Mouse (Mus musculus) limb, embryonic 13.5 days (tissue): Measurements from ENCODE around the gene Patj. TPM values are rescaled to one million over a fixed set of nuclear protein-coding genes. Genes with fewer than 3 reads are reported as not detected.
"Not testable (repeated sequence)": the region's sequence is repeated elsewhere in the genome, so short reads cannot be mapped to it uniquely, and the experiment has no call there.

Source experiments
- ATAC-seq: fragments of 200-750 bp; cut with Nextera tagmentation; 2 replicates; pipeline ENCODE4 v1.8.0; 2017; ENCODE audit warnings: low read depth, moderate number of reproducible peaks, moderate TSS enrichment; ENCODE audit not compliant: low FRiP score
- H3K27ac ChIP-seq: fragments of 300-500 bp; sonication (generic); 2 replicates; pipeline ENCODE4 v1.5.1; 2015; ENCODE audit warnings: inconsistent platforms, mild to moderate bottlenecking, moderate library complexity
- H3K27me3 ChIP-seq: fragments of 300-500 bp; sonication (generic); 2 replicates; pipeline ENCODE4 v1.6.1; 2015; ENCODE audit warnings: mild to moderate bottlenecking, inconsistent platforms
- H3K36me3 ChIP-seq: fragments of 300-500 bp; sonication (generic); 2 replicates; pipeline ENCODE4 v1.6.1; 2015; ENCODE audit warnings: inconsistent platforms, mild to moderate bottlenecking, moderate library complexity
- H3K4me1 ChIP-seq: fragments of 300-500 bp; sonication (generic); 2 replicates; pipeline ENCODE4 v1.6.1; 2015; ENCODE audit warnings: inconsistent platforms
- H3K4me2 ChIP-seq: fragments of 300-500 bp; sonication (generic); replicated peaks from 2 replicates; pipeline ENCODE4 v1.6.1; 2015; ENCODE audit warnings: inconsistent platforms, mild to moderate bottlenecking, moderate library complexity
- H3K4me3 ChIP-seq: fragments of 300-500 bp; sonication (generic); 2 replicates; pipeline ENCODE4 v1.5.1; 2015; ENCODE audit warnings: moderate library complexity, mild to moderate bottlenecking, inconsistent platforms
- H3K9ac ChIP-seq: fragments of 300-500 bp; sonication (generic); 2 replicates; pipeline ENCODE4 v1.6.1; 2015; ENCODE audit warnings: mild to moderate bottlenecking, inconsistent platforms
- H3K9me3 ChIP-seq: fragments of 300-500 bp; sonication (generic); 2 replicates; pipeline ENCODE4 v1.6.1; 2016; ENCODE audit warnings: inconsistent platforms
- WGBS: fragments of 180-500 bp; shearing (Covaris S2); methylation state at CpG from one replicate; pipeline ENCODE4 v1.1.7; 2015; 5-methylcytosine and 5-hydroxymethylcytosine counted together
- polyA plus RNA-seq: library from polyadenylated mRNA; unstranded; fragments of >200 nt; fragmentation: Nextera tagmentation; extraction: Ambion mirVana; gene quantifications from 2 replicates; pipeline ENCODE4 v1.2.1, GENCODE M21; 2015

Gene Patj
- polyA plus RNA-seq, 1 experiment from 2014 or later: 19.0 TPM

DNA sequence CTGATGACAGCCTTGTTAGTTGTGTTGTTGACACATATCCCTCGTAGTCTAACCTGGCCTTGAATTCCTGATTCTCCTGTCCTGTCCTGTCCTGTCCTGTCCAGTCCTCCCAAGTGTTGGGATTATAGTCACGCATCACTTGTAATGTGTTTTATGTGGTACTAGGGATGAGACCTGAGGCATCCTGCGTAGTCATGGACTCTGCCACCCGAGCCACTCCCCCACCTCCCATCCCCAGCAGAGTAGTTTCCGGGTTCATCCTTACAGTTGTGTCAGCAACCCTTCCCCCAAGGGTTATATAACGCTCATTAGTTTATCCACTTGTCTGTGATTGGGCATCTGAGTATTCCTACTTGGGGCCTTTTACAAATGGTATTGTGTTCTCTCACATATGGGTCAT is 8.8 kb downstream of the Patj start:
- Histone ChIP-seq H3K36me3 (peaks cover 8% of the 10 kb centered on the region), H3K9ac (no peak overlapping the region), H3K4me2 (no peak overlapping the region), H3K27ac (no peak overlapping the region), H3K9me3 (no peaks in the 10 kb centered on the region), H3K4me3 (no peak overlapping the region), H3K4me1 (peaks cover 7% of the 10 kb centered on the region), H3K27me3 (no peaks in the 10 kb centered on the region)
- 85% methylated on average over 6 of the region's 6 CpGs for WGBS
- ATAC-seq: no peak

- no peaks in the 10 kb centered on the region for H3K4me1 ChIP-seq
- H3K9ac ChIP-seq: no peak overlapping the region
- WGBS: 86% methylated on average over 4 of the region's 4 CpGs
- no peak overlapping the region for H3K4me3 ChIP-seq
- ATAC-seq: no peak
- no peak overlapping the region for H3K4me2 ChIP-seq
- H3K27me3 ChIP-seq: no peaks in the 10 kb centered on the region
- no peak overlapping the region for H3K27ac ChIP-seq
- H3K36me3 ChIP-seq: peaks cover 33% of the 10 kb centered on the region
- H3K9me3 ChIP-seq: no peaks in the 10 kb centered on the region
These were observed 12.9 kb downstream of the Patj start for GRCm38 (mm10) chr4:98408455-98408854.

DNA sequence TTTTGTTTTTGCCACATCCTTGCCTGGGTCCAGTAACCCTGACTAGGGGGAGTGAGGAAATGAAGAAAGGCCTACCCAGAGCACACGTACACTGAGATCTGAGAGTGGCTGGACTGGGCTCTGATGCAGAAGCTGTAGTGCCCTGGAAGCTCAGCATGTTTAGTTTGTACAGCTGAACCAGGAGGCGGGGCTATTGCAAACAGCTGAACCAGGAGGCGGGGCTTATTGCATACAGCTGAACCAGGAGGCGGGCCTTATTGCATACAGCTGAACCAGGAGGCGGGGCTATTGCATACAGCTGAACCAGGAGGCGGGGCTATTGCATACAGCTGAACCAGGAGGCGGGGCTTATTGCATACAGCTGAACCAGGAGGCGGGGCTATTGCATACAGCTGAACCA is 19.6 kb downstream of the Patj start:
- not testable (repeated sequence) for H3K4me1 ChIP-seq, H3K27ac ChIP-seq, H3K4me2 ChIP-seq, H3K27me3 ChIP-seq, H3K4me3 ChIP-seq, H3K9ac ChIP-seq, ATAC-seq, H3K9me3 ChIP-seq
- H3K36me3 ChIP-seq: peaks cover 59% of the 10 kb centered on the region
- 97% methylated on average over 8 of the region's 8 CpGs for WGBS

DNA sequence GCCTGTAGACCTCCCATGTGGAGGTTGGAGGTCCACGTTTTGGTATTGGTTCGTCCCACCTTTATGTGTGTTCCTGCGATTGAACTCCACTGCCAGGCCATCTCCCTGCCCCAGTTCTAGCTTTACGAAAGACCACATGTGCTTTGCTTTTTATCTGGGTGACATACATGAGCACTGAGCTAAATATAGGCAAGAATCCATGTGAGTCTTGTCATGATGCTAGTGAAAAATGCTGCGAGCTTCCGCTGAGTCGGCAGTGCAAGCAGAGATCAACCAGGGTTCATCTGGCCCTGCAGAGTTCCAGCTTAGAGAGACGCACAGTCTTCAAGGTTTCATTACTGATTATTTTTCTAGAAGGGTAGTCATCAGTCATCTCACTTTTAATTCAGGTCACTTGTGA is 32.8 kb downstream of the Patj start:
- H3K36me3 ChIP-seq: peaks cover 45% of the 10 kb centered on the region
- no peak overlapping the region for H3K27ac ChIP-seq
- no peak overlapping the region for H3K4me2 ChIP-seq
- ATAC-seq: no peak
- no peaks in the 10 kb centered on the region for H3K27me3 ChIP-seq
- H3K9ac ChIP-seq: no peak overlapping the region
- 89% methylated on average over 8 of the region's 8 CpGs for WGBS
- H3K9me3 ChIP-seq: no peaks in the 10 kb centered on the region
- peaks cover 4% of the 10 kb centered on the region; the same call in 1 of the 2 replicates for H3K4me1 ChIP-seq
- no peak overlapping the region for H3K4me3 ChIP-seq

DNA sequence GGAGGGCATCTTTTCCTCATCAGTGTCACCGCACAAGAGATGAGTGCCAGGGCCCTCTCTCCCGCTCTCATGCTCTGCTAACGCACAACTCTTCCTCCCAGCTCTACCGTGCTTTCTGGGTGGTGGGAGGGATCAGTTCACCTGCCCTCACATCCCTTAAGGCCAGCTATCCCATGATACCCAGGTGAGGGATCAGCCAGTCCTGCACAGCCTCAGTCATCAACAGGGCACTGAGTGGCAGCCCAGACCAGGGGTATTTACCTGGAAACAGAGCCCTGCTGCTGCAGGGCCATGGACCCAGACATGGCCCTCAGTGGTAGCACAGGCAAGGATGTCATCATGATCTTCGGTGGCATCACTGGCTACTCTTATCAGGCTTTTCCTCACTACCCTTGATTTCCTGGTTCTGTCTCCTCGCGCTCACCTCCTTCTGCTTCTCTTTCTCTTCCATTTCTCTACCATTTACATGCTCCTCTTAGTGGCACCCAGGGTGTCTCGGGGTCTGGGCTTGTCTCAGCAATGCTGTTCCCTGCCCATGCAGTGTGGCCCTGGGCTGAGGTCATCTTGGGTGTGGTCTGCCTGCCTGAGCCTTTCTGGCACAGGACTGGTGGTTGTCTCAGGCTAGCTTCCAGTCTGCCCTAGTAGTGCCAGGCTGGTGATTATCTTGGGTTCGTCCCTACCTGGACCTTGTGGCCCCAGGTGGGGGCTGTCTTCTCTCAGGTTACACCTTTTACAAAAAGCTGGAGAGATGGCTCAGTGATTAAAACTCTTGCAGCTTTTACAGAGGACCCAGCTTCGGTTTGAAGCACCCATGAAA is 40.3 kb downstream of the Patj start:
- H3K9me3 ChIP-seq: no peaks in the 10 kb centered on the region
- no peak for ATAC-seq
- H3K36me3 ChIP-seq: peaks cover 26% of the 10 kb centered on the region
- peaks cover 20% of the 10 kb centered on the region for H3K4me1 ChIP-seq
- 88% methylated on average over 10 of the region's 10 CpGs for WGBS
- no peak overlapping the region for H3K4me3 ChIP-seq
- H3K9ac ChIP-seq: no peak overlapping the region
- H3K27me3 ChIP-seq: no peaks in the 10 kb centered on the region
- H3K27ac ChIP-seq: no peak overlapping the region
- H3K4me2 ChIP-seq: no peak overlapping the region

DNA sequence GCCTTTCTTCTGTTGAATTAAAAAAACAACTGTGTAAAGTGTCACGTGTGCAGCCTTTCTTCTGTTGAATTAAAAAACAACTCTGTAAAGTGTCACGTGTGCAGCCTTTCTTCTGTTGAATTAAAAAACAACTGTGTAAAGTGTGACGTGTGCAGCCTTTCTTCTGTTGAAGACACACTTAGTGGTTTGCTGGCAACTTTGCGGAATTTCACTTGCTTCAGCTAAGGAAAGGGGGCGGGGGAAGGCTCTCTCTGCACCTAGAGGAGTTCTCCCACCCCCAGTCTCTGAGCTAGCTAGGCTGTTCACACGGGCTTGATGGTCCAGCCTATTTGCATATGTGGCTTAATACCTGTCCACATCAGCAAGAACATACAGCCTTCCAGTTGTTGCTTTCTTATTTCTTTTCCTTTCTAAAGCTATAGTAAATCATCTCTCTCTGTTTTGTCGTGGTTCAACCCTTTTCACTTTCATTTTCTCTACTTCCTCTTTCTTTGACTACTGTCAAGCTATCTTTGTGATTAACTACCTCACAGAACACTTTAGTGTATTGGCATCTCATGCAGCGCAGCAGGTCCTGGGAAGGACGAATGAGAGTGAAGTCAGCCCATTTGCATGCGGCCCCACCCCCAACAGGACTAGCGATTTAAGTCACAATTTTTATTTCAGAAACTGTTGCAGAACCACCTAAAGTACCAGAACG is 41.2 kb downstream of the Patj start:
- Histone ChIP-seq H3K4me3 (no peak overlapping the region), H3K27ac (no peak overlapping the region), H3K36me3 (peaks cover 20% of the 10 kb centered on the region), H3K4me2 (no peak overlapping the region), H3K9ac (no peak overlapping the region), H3K4me1 (peaks cover 23% of the 10 kb centered on the region), H3K9me3 (no peaks in the 10 kb centered on the region), H3K27me3 (no peaks in the 10 kb centered on the region)
- 69% methylated on average over 12 of the region's 12 CpGs for WGBS
- ATAC-seq: no peak

GRCm38 (mm10) chr4:98439261-98440005 is 43.8 kb downstream of the Patj start:
- Histone ChIP-seq H3K4me2 (no peak overlapping the region), H3K9me3 (no peaks in the 10 kb centered on the region), H3K36me3 (0 out of 2 replicates have a peak, but pooled peaks cover 10% of the 10 kb centered on the region), H3K27me3 (no peaks in the 10 kb centered on the region), H3K9ac (no peak overlapping the region), H3K4me1 (peaks cover 23% of the 10 kb centered on the region), H3K4me3 (no peak overlapping the region), H3K27ac (no peak overlapping the region)
- ATAC-seq: no peak
- WGBS: 68% methylated on average over 8 of the region's 8 CpGs

DNA sequence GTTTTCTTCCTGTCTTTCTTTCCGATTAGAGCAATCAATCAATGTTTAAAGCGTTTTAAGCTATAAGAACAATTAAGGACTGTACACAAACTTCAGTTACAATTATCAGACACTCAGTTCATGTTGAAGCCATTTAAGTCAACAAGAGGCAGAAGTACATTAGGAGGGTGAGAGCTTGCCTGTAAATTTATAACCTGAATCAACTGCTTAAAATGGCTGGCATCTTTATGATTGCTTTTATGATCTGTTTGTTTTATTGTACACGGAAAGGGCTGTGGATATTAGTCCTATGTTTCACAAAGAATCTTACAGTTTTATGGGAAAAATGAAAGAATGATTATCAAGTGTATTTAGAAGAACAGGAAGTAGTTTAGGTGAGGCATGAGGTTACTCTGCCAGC is 45.7 kb downstream of the Patj start:
- no peaks in the 10 kb centered on the region for H3K9me3 ChIP-seq
- 21% methylated on average over 3 of the region's 3 CpGs for WGBS
- H3K36me3 ChIP-seq: 0 out of 2 replicates have a peak, but pooled peaks cover 4% of the 10 kb centered on the region
- no peak overlapping the region for H3K9ac ChIP-seq
- no peak overlapping the region for H3K4me3 ChIP-seq
- peaks cover 23% of the 10 kb centered on the region for H3K4me1 ChIP-seq
- no peaks in the 10 kb centered on the region for H3K27me3 ChIP-seq
- H3K4me2 ChIP-seq: no peak overlapping the region
- no peak for ATAC-seq
- no peak overlapping the region for H3K27ac ChIP-seq

DNA sequence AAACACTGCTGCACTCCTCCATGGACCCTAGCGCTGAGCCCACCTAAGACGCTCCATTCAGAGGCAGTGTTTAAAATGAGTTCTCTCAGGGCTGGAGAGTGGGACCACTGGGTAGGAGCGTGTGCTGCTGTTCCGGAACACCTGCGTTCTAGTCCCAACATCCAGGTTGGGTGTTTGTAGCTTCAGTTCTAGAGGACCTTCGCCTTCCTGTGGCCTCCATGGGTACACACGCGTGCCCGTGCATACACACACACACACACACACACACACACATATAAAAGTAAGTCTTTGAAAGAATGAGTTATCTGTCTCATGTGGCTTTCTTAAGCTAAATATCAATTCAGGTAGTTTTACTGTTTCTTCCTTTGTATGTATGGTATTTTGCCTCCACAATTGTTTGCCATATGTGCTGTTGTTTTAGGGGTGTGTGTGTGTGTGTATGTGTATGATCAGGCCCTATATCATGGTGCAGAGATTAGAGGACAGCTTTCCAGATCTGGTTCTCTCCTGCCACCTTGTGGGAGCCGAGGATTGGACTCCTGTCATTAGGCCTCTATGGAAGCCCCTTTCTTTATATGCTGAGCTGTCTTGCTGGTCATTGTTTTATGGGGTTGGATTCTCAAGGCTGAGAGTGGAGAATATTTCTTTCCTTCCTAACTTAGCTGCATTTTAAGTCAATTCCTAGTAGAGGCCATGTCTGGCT is 49.0 kb downstream of the Patj start:
- Histone ChIP-seq H3K9me3 (no peaks in the 10 kb centered on the region), H3K9ac (no peak overlapping the region), H3K4me3 (no peak overlapping the region), H3K4me2 (no peak overlapping the region), H3K36me3 (0 out of 2 replicates have a peak, but pooled peaks cover 4% of the 10 kb centered on the region), H3K27me3 (no peaks in the 10 kb centered on the region), H3K27ac (no peak overlapping the region), H3K4me1 (peaks cover 15% of the 10 kb centered on the region)
- 86% methylated on average over 10 of the region's 10 CpGs for WGBS
- ATAC-seq: peak; percentile 78; the same call in 1 of the 2 replicates

- no peak overlapping the region for H3K4me2 ChIP-seq
- no peak overlapping the region for H3K4me3 ChIP-seq
- H3K4me1 ChIP-seq: peaks cover 18% of the 10 kb centered on the region
- H3K9me3 ChIP-seq: no peaks in the 10 kb centered on the region
- no peak for ATAC-seq
- H3K27ac ChIP-seq: peak overlapping the region; percentile 6; the same call in 1 of the 2 replicates
- H3K9ac ChIP-seq: no peak overlapping the region
- no peaks in the 10 kb centered on the region for H3K27me3 ChIP-seq
- peaks cover 2% of the 10 kb centered on the region; the same call in 1 of the 2 replicates for H3K36me3 ChIP-seq
- 61% methylated on average over 4 of the region's 4 CpGs for WGBS
These were observed 54.1 kb downstream of the Patj start for GRCm38 (mm10) chr4:98449564-98450263.

DNA sequence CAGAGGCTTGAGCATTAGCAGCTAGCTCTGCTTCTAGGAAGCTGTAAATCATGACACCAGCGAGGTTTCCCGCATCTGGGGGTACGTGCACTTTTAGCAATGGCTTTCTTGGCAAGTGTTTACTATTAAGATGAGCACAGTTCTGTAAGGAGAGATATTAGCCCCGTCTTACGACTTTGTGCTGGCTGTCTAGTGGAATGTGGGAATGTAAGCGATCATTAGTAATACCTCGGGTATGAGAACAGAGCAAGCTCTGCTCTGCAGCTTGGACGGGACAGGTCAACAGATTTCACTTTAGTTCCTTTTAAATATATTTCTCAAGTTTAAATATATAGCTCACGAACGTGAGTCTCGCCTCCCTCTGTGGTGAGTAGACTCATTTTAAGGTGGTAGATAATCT is 54.7 kb downstream of the Patj start:
- ATAC-seq: no peak
- Histone ChIP-seq H3K4me2 (no peak overlapping the region), H3K27me3 (no peaks in the 10 kb centered on the region), H3K9me3 (no peaks in the 10 kb centered on the region), H3K4me3 (no peak overlapping the region), H3K9ac (no peak overlapping the region), H3K36me3 (peaks cover 3% of the 10 kb centered on the region; the same call in 1 of the 2 replicates), H3K27ac (peak overlapping the region; percentile 6; the same call in 1 of the 2 replicates), H3K4me1 (peaks cover 18% of the 10 kb centered on the region)
- 45% methylated on average over 11 of the region's 11 CpGs for WGBS
